Mouse (Mus musculus) G1E (cell line): ENCODE measurements around the gene Paf1.

Source experiments
- CTCF ChIP-seq: IDR thresholded peaks from 2 replicates; pipeline ENCODE4 v1.5.1; 2012; ENCODE audit warnings: low read depth, low read length, inconsistent platforms, mixed read lengths
- TAL1 ChIP-seq: conservative IDR thresholded peaks from 2 replicates; pipeline ENCODE4 v1.6.1; 2012; ENCODE audit warnings: low read depth, low read length, inconsistent platforms, mixed read lengths

GRCm38 (mm10) chr7:28360291-28360690 lies 32.5 kb upstream of the Paf1 start:
- no peak for TF ChIP-seq CTCF
- TF ChIP-seq TAL1: no peak
